Mouse (Mus musculus) liver, postnatal 0 days (tissue): ENCODE measurements at regions not wholly inside any gene's neighbourhood (a gene's known extent, or its start where the extent isn't known, plus 50 kb on each side); places are given as distances from the start of the nearest gene placed in this dataset.

Experiments
- CTCF ChIP-seq: sonication (generic); IDR thresholded peaks from 2 replicates; pipeline ENCODE4 v1.5.1; 2016; ENCODE audit warnings: antibody characterized with exemption, low read depth
- EP300 ChIP-seq: IDR thresholded peaks from 2 replicates; pipeline ENCODE4 v1.6.1; 2016; ENCODE audit warnings: antibody characterized with exemption, low read depth, mild to moderate bottlenecking

DNA sequence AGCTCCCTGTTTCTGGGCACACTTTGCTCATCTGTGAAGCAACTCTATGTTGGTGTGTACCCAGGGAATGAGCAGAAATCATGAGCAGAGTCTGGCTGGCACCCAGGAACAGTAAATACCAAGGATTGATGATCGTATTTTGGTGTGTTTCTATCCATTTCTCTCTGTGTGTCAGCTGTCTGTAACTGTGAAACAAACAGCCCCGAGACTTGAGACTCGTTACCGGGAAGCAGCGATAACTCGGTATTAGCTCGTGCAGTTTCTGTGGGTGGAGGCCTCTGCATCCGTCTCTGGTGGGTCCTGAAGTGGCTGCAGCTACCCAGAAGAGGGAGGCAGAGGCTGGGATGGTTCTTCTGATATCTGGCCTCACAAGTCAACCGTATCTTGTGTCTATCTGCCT, 151.7 kb upstream of the Gm26897 start:
- no peak for TF ChIP-seq CTCF
- TF ChIP-seq EP300 = no peak
